Mouse (Mus musculus) retina, adult 2 months (tissue): ENCODE results near the gene Rnaset2a.
"Not testable (repeated sequence)": the region's sequence is repeated elsewhere in the genome, so short reads cannot be mapped to it uniquely, and the experiment has no call there.

Experiments
- DNase-seq: peaks from one replicate; pipeline ENCODE4 v3.0.0-alpha.2; 2012; ENCODE audit warnings: low read depth, low spot score

Gene Rnaset2a

GRCm38 (mm10) chr17:8147439-8148316 lies at the start of gene Rnaset2a, which contains the start of gene Gm49673:
Gene Rnaset2a, minus strand, starts transcription at chr17:8148097.
Gene Gm49673, minus strand, starts transcription at chr17:8147788.
- not testable (repeated sequence) for DNase-seq

DNA sequence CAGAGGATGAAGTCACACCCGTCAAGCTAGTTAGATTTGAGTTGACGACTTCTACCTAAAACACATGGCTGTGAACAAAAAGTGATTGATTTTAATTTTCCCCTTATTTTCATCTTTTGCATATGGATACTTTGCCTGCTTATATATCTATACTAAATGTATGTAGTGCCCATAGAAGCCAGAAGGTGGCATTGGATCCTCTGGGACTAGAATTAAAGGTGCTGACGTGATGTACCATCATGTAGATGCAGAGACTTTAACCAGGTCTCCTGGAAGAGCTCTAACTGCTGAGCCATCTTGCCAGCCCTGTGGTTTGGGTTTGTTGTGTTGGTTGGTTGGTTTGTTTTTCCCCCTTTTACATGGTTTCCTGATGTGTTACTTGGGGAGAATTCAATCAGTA lies 49.8 kb upstream of the Rnaset2a start:
- DNase-seq: no peak

GRCm38 (mm10) chr17:8195685-8196376 lies 47.9 kb upstream of the Rnaset2a start:
- no peak for DNase-seq

DNA sequence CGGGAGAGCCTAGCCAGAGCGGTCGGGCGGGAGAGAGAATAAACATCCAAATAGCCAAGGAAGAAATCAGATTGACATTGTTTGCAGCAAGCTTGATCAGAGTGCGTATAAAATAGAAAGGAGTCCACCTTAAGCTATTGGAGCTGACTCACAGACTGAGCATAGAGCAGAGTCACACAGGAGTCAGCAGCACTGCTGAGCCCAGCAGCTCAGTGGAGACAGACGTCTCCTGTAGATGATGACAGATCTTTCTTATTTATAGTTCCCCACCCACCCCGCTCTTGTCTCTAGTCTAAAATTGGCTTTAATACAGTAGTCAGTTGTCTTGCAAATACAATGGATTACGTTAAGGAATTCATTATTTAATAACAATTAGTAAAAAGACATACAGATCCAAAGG lies 45.8 kb upstream of the Rnaset2a start:
- DNase-seq: no peak

- DNase-seq: no peak
These were observed 36.3 kb upstream of the Rnaset2a start for GRCm38 (mm10) chr17:8184217-8184616.

GRCm38 (mm10) chr17:8183815-8184214 lies 35.9 kb upstream of the Rnaset2a start:
- no peak for DNase-seq

- DNase-seq: no peak
These were observed 29.2 kb upstream of the Rnaset2a start for GRCm38 (mm10) chr17:8177090-8177489.

DNA sequence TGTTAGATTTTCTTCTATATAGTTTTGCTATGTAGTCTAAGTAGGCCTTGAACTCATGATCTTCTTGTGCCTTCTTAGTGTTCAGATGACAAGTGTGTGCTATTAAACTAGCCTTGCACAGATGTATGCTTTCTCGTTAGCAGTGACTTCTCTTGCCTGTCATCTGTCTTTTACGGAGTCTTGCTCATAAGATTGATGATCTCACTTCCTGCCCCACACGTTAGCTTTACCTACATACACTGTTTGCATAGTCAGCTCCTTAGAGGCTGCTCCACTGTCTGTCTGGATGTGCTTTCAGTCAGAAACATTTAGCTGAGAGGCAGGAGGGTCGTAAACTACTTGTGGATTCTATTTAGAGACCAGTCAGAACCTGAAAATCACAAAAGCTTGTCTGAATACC lies 23.2 kb upstream of the Rnaset2a start:
- no peak for DNase-seq

DNA sequence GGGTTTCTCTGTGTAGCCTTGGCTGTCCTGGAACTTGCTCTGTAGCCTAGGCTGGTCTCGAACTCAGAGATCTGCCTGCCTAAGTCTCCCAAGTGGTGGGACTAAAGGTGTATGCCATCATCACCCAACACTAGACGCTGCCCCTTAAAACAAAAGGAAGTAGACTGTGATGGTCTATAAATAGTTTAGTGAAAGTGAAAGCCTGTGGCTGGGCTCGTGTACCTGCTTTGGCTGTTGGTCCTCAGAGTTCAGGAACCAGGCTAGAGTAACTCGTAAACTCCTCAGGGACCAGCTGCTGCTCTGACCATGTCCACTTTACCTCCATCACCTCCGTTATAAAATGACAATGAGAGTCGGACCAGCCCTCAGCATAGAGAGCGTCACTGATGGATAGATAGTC lies 22.4 kb upstream of the Rnaset2a start:
- DNase-seq: no peak

- not testable (repeated sequence) for DNase-seq
These were observed 19.5 kb upstream of the Rnaset2a start for GRCm38 (mm10) chr17:8167436-8167835.

DNA sequence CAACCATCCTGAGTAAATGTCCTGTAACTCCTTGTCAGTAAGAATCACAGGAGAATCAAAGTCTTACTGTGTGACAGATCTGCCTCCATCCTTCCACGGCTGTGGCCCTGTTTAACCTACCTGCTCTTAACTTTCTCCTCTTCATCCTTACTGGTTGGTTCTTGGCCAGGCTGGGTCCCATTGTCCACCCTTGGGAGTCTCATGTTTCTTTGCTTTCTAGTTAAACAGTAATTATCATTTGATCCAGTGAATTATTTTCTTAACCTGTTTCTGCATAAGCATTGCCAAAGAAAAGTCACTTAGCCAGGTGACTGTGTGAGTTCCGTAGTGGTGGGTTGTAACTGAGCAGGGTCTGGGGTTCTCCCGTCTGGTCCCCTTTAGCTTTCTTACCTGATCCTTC lies 18.6 kb upstream of the Rnaset2a start:
- DNase-seq: not testable (repeated sequence)

- DNase-seq: not testable (repeated sequence)
These were observed 18.1 kb upstream of the Rnaset2a start for GRCm38 (mm10) chr17:8165977-8166376.

- DNase-seq: not testable (repeated sequence)
These were observed 17.7 kb upstream of the Rnaset2a start for GRCm38 (mm10) chr17:8165608-8165945.

- not testable (repeated sequence) for DNase-seq
These were observed 17.1 kb upstream of the Rnaset2a start, which contains the start of gene Fgfr1op for GRCm38 (mm10) chr17:8164701-8165607. Gene Fgfr1op, plus strand, starts transcription at chr17:8165501.

DNA sequence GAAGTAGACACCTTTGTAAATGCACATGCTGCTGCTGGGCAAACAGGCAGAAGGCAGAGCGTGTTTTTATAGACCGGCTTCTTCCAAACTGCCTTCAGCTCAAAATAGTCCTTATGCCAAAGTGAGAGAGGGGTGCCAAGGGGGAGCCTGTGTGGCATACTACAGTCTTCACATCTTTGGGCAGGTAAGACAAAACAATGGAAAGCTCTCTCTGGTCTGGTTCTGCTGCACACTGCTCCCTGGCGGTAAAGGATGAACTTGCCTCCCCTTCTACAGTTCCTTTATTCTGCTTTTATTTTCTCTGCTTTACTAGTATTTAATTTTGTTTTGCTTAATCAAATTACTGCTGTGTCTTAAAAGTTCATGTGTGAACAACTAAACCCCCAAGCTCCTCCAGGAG lies 13.1 kb upstream of the Rnaset2a start:
- not testable (repeated sequence) for DNase-seq

DNA sequence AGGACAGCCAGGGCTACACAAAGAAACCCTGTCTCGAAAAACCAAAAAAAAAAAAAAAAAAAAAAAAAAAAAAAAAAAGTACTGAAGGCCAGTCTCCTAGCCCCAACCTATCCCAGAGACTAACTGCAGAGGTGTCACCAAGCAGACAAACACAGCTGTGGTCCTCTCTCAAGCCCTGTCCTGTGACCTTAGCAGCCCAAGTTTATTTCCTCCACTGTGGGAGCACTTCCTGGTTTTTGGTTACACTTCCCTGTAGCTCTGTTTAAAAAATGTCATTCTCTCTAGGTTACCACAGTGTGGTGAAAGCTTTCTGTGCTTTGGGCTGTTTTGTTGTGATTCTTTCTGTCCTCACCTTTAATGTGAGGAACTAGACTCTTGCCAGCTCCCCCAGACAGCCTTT lies 10.7 kb upstream of the Rnaset2a start:
- not testable (repeated sequence) for DNase-seq

DNA sequence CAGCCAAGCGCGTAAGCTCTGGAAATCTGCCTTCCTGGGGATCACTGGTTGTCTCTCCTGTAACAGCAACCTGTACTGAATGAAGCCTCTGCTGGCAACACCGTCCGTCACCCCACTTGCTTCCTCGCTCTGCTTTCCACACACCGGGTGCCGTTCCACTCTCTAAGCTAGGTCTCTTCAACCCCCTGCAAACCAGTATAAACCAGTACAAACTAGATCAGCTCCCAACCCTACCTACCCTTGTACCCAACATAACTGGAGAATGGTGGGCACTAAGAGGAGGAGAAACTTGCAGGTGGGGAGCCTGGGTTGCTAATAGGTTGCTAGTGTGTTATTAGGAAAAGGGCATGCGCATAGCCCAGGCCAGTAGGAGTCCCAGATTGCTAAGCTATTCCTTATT lies 8.1 kb upstream of the Rnaset2a start:
- not testable (repeated sequence) for DNase-seq

- not testable (repeated sequence) for DNase-seq
These were observed 7.1 kb upstream of the Rnaset2a start for GRCm38 (mm10) chr17:8155010-8155409.

DNA sequence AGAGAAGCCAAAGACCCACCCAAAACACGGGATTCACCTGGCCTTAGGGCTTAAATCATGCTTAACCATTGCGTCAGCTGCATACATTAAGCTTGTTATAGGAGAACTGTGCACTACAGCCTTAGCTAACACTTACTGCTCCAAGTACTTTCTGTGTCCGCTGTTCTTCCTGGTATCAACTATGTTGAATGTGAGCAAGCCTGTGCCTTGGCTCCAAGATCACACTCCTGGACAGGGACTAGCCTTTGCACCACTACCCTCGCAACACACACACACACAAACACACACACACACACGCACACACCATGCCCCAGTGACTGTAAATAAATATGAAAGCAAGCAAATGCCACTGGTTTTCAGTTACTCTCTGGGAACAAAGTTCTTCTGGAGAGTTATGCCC lies 966 bp downstream of the Rnaset2a start:
- not testable (repeated sequence) for DNase-seq

GRCm38 (mm10) chr17:8143802-8144673 lies 3.9 kb downstream of the Rnaset2a start:
- not testable (repeated sequence) for DNase-seq

- not testable (repeated sequence) for DNase-seq
These were observed 7.7 kb downstream of the Rnaset2a start for GRCm38 (mm10) chr17:8140210-8140609.
